Mouse (Mus musculus) stomach, postnatal 0 days (tissue): ENCODE measurements at regions not wholly inside any gene's neighbourhood (a gene's known extent, or its start where the extent isn't known, plus 50 kb on each side); places are given as distances from the start of the nearest gene placed in this dataset.

Source experiments
- CTCF ChIP-seq: IDR thresholded peaks from 2 replicates; pipeline ENCODE4 v1.5.1; 2016; ENCODE audit warnings: antibody characterized with exemption, low read depth, mild to moderate bottlenecking, moderate library complexity
- EP300 ChIP-seq: optimal IDR thresholded peaks from 2 replicates; pipeline ENCODE3; 2016; ENCODE audit warnings: antibody characterized with exemption

DNA sequence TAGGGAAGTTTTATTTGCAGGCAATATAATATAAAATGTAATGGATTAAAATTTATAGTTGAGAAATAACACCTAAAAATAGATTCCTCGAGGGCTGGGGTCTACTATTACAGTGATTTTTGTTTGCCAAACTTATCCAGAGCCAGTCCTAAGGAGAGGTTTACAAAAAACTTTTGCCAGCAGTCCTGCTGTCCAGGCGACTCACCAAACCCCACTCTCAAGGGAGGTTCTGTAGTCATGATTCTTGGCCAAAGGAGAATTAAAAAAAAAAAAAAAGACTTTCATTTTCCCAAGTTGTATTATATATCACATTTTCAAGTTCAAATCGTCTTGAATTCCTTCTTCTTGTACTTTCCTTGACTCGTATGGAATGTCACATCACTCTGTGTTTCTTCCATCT is 1046.2 kb downstream of the Gsdmc2 start:
- TF ChIP-seq CTCF (no peak), EP300 (no peak)
